Mouse (Mus musculus) bone marrow, adult 2 months (tissue): Measurements from ENCODE around the gene Ankrd63.

Experiments used
- CTCF ChIP-seq: fragments of 200-500 bp; IDR thresholded peaks from 2 replicates; pipeline ENCODE4 v1.5.1; 2011; ENCODE audit warnings: low read length, control low read depth; ENCODE audit not compliant: control insufficient read depth, insufficient read depth
- POLR2A ChIP-seq: fragments of 200-500 bp; IDR thresholded peaks from 2 replicates; pipeline ENCODE4 v1.6.1; 2011; ENCODE audit warnings: low read depth, mild to moderate bottlenecking, control low read depth, low read length, borderline replicate concordance; ENCODE audit not compliant: control insufficient read depth

- TF ChIP-seq CTCF (no peak), POLR2A (no peak)
These were observed 38.7 kb downstream of the Ankrd63 start for GRCm38 (mm10) chr2:118664975-118665516.
